Mouse (Mus musculus): ENCODE results near the gene Adgrg6. TPM values are rescaled to one million over a fixed set of nuclear protein-coding genes. Genes with fewer than 3 reads are reported as not detected.

Gene Adgrg6
- polyA plus RNA-seq, 1 experiment from 2014 or later: 1.1 TPM

GRCm38 (mm10) chr10:14440860-14441579 lies 104.4 kb downstream of the Adgrg6 start:
- 93% methylated on average over 9 of the region's 9 CpGs for WGBS

GRCm38 (mm10) chr10:14404070-14404469 lies 141.4 kb downstream of the Adgrg6 start:
- no peak for ATAC-seq (ENCODE audit: insufficient number of reproducible peaks, low FRiP score, low TSS enrichment, low read depth)
- H3K4me2 ChIP-seq (ENCODE audit: low read depth, severe bottlenecking): no peak overlapping the region
- no peaks in the 10 kb centered on the region for H3K36me3 ChIP-seq (ENCODE audit: control insufficient read depth, insufficient read depth, low read length)
- H3K4me1 ChIP-seq (ENCODE audit: control insufficient read depth, insufficient read depth, low read length): no peaks in the 10 kb centered on the region
- WGBS: 88% methylated on average over 1 of the region's 1 CpGs
- H3K9ac ChIP-seq (ENCODE audit: low read length): no peak overlapping the region
- peaks cover 3% of the 10 kb centered on the region; the same call in 1 of the 2 replicates for H3K9me3 ChIP-seq (ENCODE audit: control insufficient read depth, low read length)
- H3K27me3 ChIP-seq (ENCODE audit: control insufficient read depth, insufficient read depth, low read length): no peaks in the 10 kb centered on the region
- H3K27ac ChIP-seq (replicated peaks; ENCODE audit: low read depth, low read length): no peak overlapping the region
- H3K4me3 ChIP-seq (ENCODE audit: low read depth, low read length): no peak overlapping the region
- peak; percentile 32 for DNase-seq (ENCODE audit: low spot score)

More at GRCm38 (mm10) chr10:14440860-14441579, 104.4 kb downstream of the Adgrg6 start:
- H3K36me3 ChIP-seq (ENCODE audit: control insufficient read depth, insufficient read depth, low read length): no peaks in the 10 kb centered on the region
- no peaks in the 10 kb centered on the region for H3K9me3 ChIP-seq (ENCODE audit: control insufficient read depth, low read length)
- H3K27me3 ChIP-seq (ENCODE audit: control insufficient read depth, insufficient read depth, low read length): no peaks in the 10 kb centered on the region
- no peak for ATAC-seq (ENCODE audit: insufficient number of reproducible peaks, low FRiP score, low TSS enrichment, low read depth)
- no peak for DNase-seq (ENCODE audit: low spot score)
- no peak overlapping the region for H3K4me2 ChIP-seq (ENCODE audit: low read depth, severe bottlenecking)
- no peak overlapping the region for H3K4me3 ChIP-seq (ENCODE audit: low read depth, low read length)
- no peaks in the 10 kb centered on the region for H3K4me1 ChIP-seq (ENCODE audit: control insufficient read depth, insufficient read depth, low read length)
- H3K9ac ChIP-seq (ENCODE audit: low read length): no peak overlapping the region
- H3K27ac ChIP-seq (replicated peaks; ENCODE audit: low read depth, low read length): no peak overlapping the region

GRCm38 (mm10) chr10:14401744-14402143 lies 143.7 kb downstream of the Adgrg6 start:
- Histone ChIP-seq H3K27ac (replicated peaks; ENCODE audit: low read depth, low read length) (no peak overlapping the region), H3K4me3 (ENCODE audit: low read depth, low read length) (no peak overlapping the region), H3K9ac (ENCODE audit: low read length) (no peak overlapping the region), H3K4me2 (ENCODE audit: low read depth, severe bottlenecking) (no peak overlapping the region), H3K9me3 (ENCODE audit: control insufficient read depth, low read length) (no peaks in the 10 kb centered on the region), H3K4me1 (ENCODE audit: control insufficient read depth, insufficient read depth, low read length) (no peaks in the 10 kb centered on the region), H3K27me3 (ENCODE audit: control insufficient read depth, insufficient read depth, low read length) (no peaks in the 10 kb centered on the region), H3K36me3 (ENCODE audit: control insufficient read depth, insufficient read depth, low read length) (no peaks in the 10 kb centered on the region)
- 80% methylated on average over 8 of the region's 8 CpGs for WGBS
- ATAC-seq (ENCODE audit: insufficient number of reproducible peaks, low FRiP score, low TSS enrichment, low read depth): no peak
- no peak for DNase-seq (ENCODE audit: low spot score)

- 13% methylated on average over 11 of the region's 11 CpGs for WGBS
- H3K9ac ChIP-seq (ENCODE audit: low read length): no peak overlapping the region
- no peaks in the 10 kb centered on the region for H3K4me1 ChIP-seq (ENCODE audit: control insufficient read depth, insufficient read depth, low read length)
- peak; percentile 71 for DNase-seq (ENCODE audit: low spot score)
- no peaks in the 10 kb centered on the region for H3K9me3 ChIP-seq (ENCODE audit: control insufficient read depth, low read length)
- no peak overlapping the region for H3K27ac ChIP-seq (replicated peaks; ENCODE audit: low read depth, low read length)
- H3K36me3 ChIP-seq (ENCODE audit: control insufficient read depth, insufficient read depth, low read length): no peaks in the 10 kb centered on the region
- ATAC-seq (ENCODE audit: insufficient number of reproducible peaks, low FRiP score, low TSS enrichment, low read depth): peak; percentile 67; the same call in 1 of the 2 replicates
- H3K27me3 ChIP-seq (ENCODE audit: control insufficient read depth, insufficient read depth, low read length): no peaks in the 10 kb centered on the region
- H3K4me3 ChIP-seq (ENCODE audit: low read depth, low read length): no peak overlapping the region
- no peak overlapping the region for H3K4me2 ChIP-seq (ENCODE audit: low read depth, severe bottlenecking)
These were observed 154.3 kb downstream of the Adgrg6 start for GRCm38 (mm10) chr10:14391025-14391639.

- Histone ChIP-seq H3K4me3 (ENCODE audit: low read depth, low read length) (no peak overlapping the region), H3K4me2 (ENCODE audit: low read depth, severe bottlenecking) (no peak overlapping the region), H3K36me3 (ENCODE audit: control insufficient read depth, insufficient read depth, low read length) (no peaks in the 10 kb centered on the region), H3K27ac (replicated peaks; ENCODE audit: low read depth, low read length) (no peak overlapping the region), H3K9ac (ENCODE audit: low read length) (no peak overlapping the region), H3K27me3 (ENCODE audit: control insufficient read depth, insufficient read depth, low read length) (no peaks in the 10 kb centered on the region), H3K4me1 (ENCODE audit: control insufficient read depth, insufficient read depth, low read length) (no peaks in the 10 kb centered on the region), H3K9me3 (ENCODE audit: control insufficient read depth, low read length) (no peaks in the 10 kb centered on the region)
- ATAC-seq (ENCODE audit: insufficient number of reproducible peaks, low FRiP score, low TSS enrichment, low read depth) (no peak), DNase-seq (ENCODE audit: low spot score) (no peak)
- 79% methylated on average over 5 of the region's 5 CpGs for WGBS
These were observed 159.9 kb downstream of the Adgrg6 start for GRCm38 (mm10) chr10:14385574-14385973.

- Histone ChIP-seq H3K4me2 (ENCODE audit: low read depth, severe bottlenecking) (no peak overlapping the region), H3K36me3 (ENCODE audit: control insufficient read depth, insufficient read depth, low read length) (no peaks in the 10 kb centered on the region), H3K27me3 (ENCODE audit: control insufficient read depth, insufficient read depth, low read length) (no peaks in the 10 kb centered on the region), H3K4me3 (ENCODE audit: low read depth, low read length) (no peak overlapping the region), H3K9me3 (ENCODE audit: control insufficient read depth, low read length) (no peaks in the 10 kb centered on the region), H3K4me1 (ENCODE audit: control insufficient read depth, insufficient read depth, low read length) (no peaks in the 10 kb centered on the region), H3K27ac (replicated peaks; ENCODE audit: low read depth, low read length) (no peak overlapping the region), H3K9ac (ENCODE audit: low read length) (no peak overlapping the region)
- DNase-seq (ENCODE audit: low spot score) (no peak), ATAC-seq (ENCODE audit: insufficient number of reproducible peaks, low FRiP score, low TSS enrichment, low read depth) (no peak)
- WGBS: 86% methylated on average over 1 of the region's 1 CpGs
These were observed 180.3 kb downstream of the Adgrg6 start for GRCm38 (mm10) chr10:14365065-14365589.

- Histone ChIP-seq H3K9ac (ENCODE audit: low read length) (no peak overlapping the region), H3K9me3 (ENCODE audit: control insufficient read depth, low read length) (no peaks in the 10 kb centered on the region), H3K4me1 (ENCODE audit: control insufficient read depth, insufficient read depth, low read length) (no peaks in the 10 kb centered on the region), H3K27me3 (ENCODE audit: control insufficient read depth, insufficient read depth, low read length) (no peaks in the 10 kb centered on the region), H3K4me2 (ENCODE audit: low read depth, severe bottlenecking) (no peak overlapping the region), H3K4me3 (ENCODE audit: low read depth, low read length) (no peak overlapping the region), H3K27ac (replicated peaks; ENCODE audit: low read depth, low read length) (no peak overlapping the region), H3K36me3 (ENCODE audit: control insufficient read depth, insufficient read depth, low read length) (no peaks in the 10 kb centered on the region)
- no peak for ATAC-seq (ENCODE audit: insufficient number of reproducible peaks, low FRiP score, low TSS enrichment, low read depth)
- WGBS: 91% methylated on average over 2 of the region's 2 CpGs
- no peak for DNase-seq (ENCODE audit: low spot score)
These were observed 182.2 kb downstream of the Adgrg6 start for GRCm38 (mm10) chr10:14363226-14363625.

- no peaks in the 10 kb centered on the region for H3K36me3 ChIP-seq (ENCODE audit: control insufficient read depth, insufficient read depth, low read length)
- 82% methylated on average over 3 of the region's 3 CpGs for WGBS
- H3K27me3 ChIP-seq (ENCODE audit: control insufficient read depth, insufficient read depth, low read length): no peaks in the 10 kb centered on the region
- no peaks in the 10 kb centered on the region for H3K9me3 ChIP-seq (ENCODE audit: control insufficient read depth, low read length)
- no peak overlapping the region for H3K4me3 ChIP-seq (ENCODE audit: low read depth, low read length)
- H3K9ac ChIP-seq (ENCODE audit: low read length): no peak overlapping the region
- no peak for ATAC-seq (ENCODE audit: insufficient number of reproducible peaks, low FRiP score, low TSS enrichment, low read depth)
- no peaks in the 10 kb centered on the region for H3K4me1 ChIP-seq (ENCODE audit: control insufficient read depth, insufficient read depth, low read length)
- H3K27ac ChIP-seq (replicated peaks; ENCODE audit: low read depth, low read length): no peak overlapping the region
- no peak overlapping the region for H3K4me2 ChIP-seq (ENCODE audit: low read depth, severe bottlenecking)
- DNase-seq (ENCODE audit: low spot score): no peak
These were observed 187.2 kb downstream of the Adgrg6 start for GRCm38 (mm10) chr10:14358271-14358670.

Measured in limb, embryonic 11.5 days (tissue).